Mouse (Mus musculus): ENCODE results near the gene Ntm. TPM values are rescaled to one million over a fixed set of nuclear protein-coding genes. Genes with fewer than 3 reads are reported as not detected.

Gene Ntm
- polyA plus RNA-seq, 1 experiment, result 5.4 TPM

- Histone ChIP-seq H3K4me1 (ENCODE audit: control insufficient read depth, insufficient read depth, low read length) (no peaks in the 10 kb centered on the region), H3K4me3 (ENCODE audit: control insufficient read depth, low read depth, low read length) (no peak overlapping the region), H3K27ac (ENCODE audit: control insufficient read depth, insufficient read depth, low read depth, low read length) (no peak overlapping the region), H3K27me3 (ENCODE audit: control insufficient read depth, insufficient read depth, low read length) (no peaks in the 10 kb centered on the region), H3K36me3 (ENCODE audit: control insufficient read depth, insufficient read depth, low read length) (no peaks in the 10 kb centered on the region)
- TF ChIP-seq POLR2A (IDR thresholded peaks at IDR 0.05; ENCODE audit: control insufficient read depth, low read depth, low read length) (no peak), CTCF (IDR thresholded peaks at IDR 0.05; ENCODE audit: control insufficient read depth, insufficient read depth, insufficient replicate concordance, low read depth, low read length) (no peak)
Observed at GRCm38 (mm10) chr9:29727540-29728432, 235.2 kb downstream of the Ntm start.

GRCm38 (mm10) chr9:29721461-29721860 lies 241.5 kb downstream of the Ntm start:
- Histone ChIP-seq H3K4me3 (ENCODE audit: control insufficient read depth, low read depth, low read length) (no peak overlapping the region), H3K27ac (ENCODE audit: control insufficient read depth, insufficient read depth, low read depth, low read length) (no peak overlapping the region), H3K27me3 (ENCODE audit: control insufficient read depth, insufficient read depth, low read length) (no peaks in the 10 kb centered on the region), H3K4me1 (ENCODE audit: control insufficient read depth, insufficient read depth, low read length) (no peaks in the 10 kb centered on the region), H3K36me3 (ENCODE audit: control insufficient read depth, insufficient read depth, low read length) (no peaks in the 10 kb centered on the region)
- no peak for TF ChIP-seq CTCF (IDR thresholded peaks at IDR 0.05; ENCODE audit: control insufficient read depth, insufficient read depth, insufficient replicate concordance, low read depth, low read length)
- no peak for TF ChIP-seq POLR2A (IDR thresholded peaks at IDR 0.05; ENCODE audit: control insufficient read depth, low read depth, low read length)

- H3K4me3 ChIP-seq (ENCODE audit: control insufficient read depth, low read depth, low read length), result no peak overlapping the region
- no peaks in the 10 kb centered on the region for H3K36me3 ChIP-seq (ENCODE audit: control insufficient read depth, insufficient read depth, low read length)
- H3K27ac ChIP-seq (ENCODE audit: control insufficient read depth, insufficient read depth, low read depth, low read length), result no peak overlapping the region
- TF ChIP-seq CTCF (IDR thresholded peaks at IDR 0.05; ENCODE audit: control insufficient read depth, insufficient read depth, insufficient replicate concordance, low read depth, low read length) (no peak), POLR2A (IDR thresholded peaks at IDR 0.05; ENCODE audit: control insufficient read depth, low read depth, low read length) (no peak)
- no peaks in the 10 kb centered on the region for H3K27me3 ChIP-seq (ENCODE audit: control insufficient read depth, insufficient read depth, low read length)
- H3K4me1 ChIP-seq (ENCODE audit: control insufficient read depth, insufficient read depth, low read length), result no peaks in the 10 kb centered on the region
Observed at GRCm38 (mm10) chr9:29716795-29717194, 246.1 kb downstream of the Ntm start.

GRCm38 (mm10) chr9:29698276-29698675 lies 264.7 kb downstream of the Ntm start:
- H3K4me1 ChIP-seq (ENCODE audit: control insufficient read depth, insufficient read depth, low read length), result no peaks in the 10 kb centered on the region
- H3K27me3 ChIP-seq (ENCODE audit: control insufficient read depth, insufficient read depth, low read length), result no peaks in the 10 kb centered on the region
- TF ChIP-seq POLR2A (IDR thresholded peaks at IDR 0.05; ENCODE audit: control insufficient read depth, low read depth, low read length) (no peak), CTCF (IDR thresholded peaks at IDR 0.05; ENCODE audit: control insufficient read depth, insufficient read depth, insufficient replicate concordance, low read depth, low read length) (no peak)
- H3K4me3 ChIP-seq (ENCODE audit: control insufficient read depth, low read depth, low read length), result no peak overlapping the region
- no peaks in the 10 kb centered on the region for H3K36me3 ChIP-seq (ENCODE audit: control insufficient read depth, insufficient read depth, low read length)
- H3K27ac ChIP-seq (ENCODE audit: control insufficient read depth, insufficient read depth, low read depth, low read length), result no peak overlapping the region

GRCm38 (mm10) chr9:29694151-29694550 lies 268.8 kb downstream of the Ntm start:
- no peak for TF ChIP-seq POLR2A (IDR thresholded peaks at IDR 0.05; ENCODE audit: control insufficient read depth, low read depth, low read length)
- TF ChIP-seq CTCF (IDR thresholded peaks at IDR 0.05; ENCODE audit: control insufficient read depth, insufficient read depth, insufficient replicate concordance, low read depth, low read length), result no peak
- H3K27ac ChIP-seq (ENCODE audit: control insufficient read depth, insufficient read depth, low read depth, low read length), result no peak overlapping the region
- H3K36me3 ChIP-seq (ENCODE audit: control insufficient read depth, insufficient read depth, low read length), result no peaks in the 10 kb centered on the region
- H3K27me3 ChIP-seq (ENCODE audit: control insufficient read depth, insufficient read depth, low read length), result no peaks in the 10 kb centered on the region
- no peaks in the 10 kb centered on the region for H3K4me1 ChIP-seq (ENCODE audit: control insufficient read depth, insufficient read depth, low read length)
- no peak overlapping the region for H3K4me3 ChIP-seq (ENCODE audit: control insufficient read depth, low read depth, low read length)

- H3K4me1 ChIP-seq (ENCODE audit: control insufficient read depth, insufficient read depth, low read length), result no peaks in the 10 kb centered on the region
- no peaks in the 10 kb centered on the region for H3K27me3 ChIP-seq (ENCODE audit: control insufficient read depth, insufficient read depth, low read length)
- no peak for TF ChIP-seq POLR2A (IDR thresholded peaks at IDR 0.05; ENCODE audit: control insufficient read depth, low read depth, low read length)
- TF ChIP-seq CTCF (IDR thresholded peaks at IDR 0.05; ENCODE audit: control insufficient read depth, insufficient read depth, insufficient replicate concordance, low read depth, low read length), result no peak
- no peak overlapping the region for H3K4me3 ChIP-seq (ENCODE audit: control insufficient read depth, low read depth, low read length)
- no peak overlapping the region for H3K27ac ChIP-seq (ENCODE audit: control insufficient read depth, insufficient read depth, low read depth, low read length)
- no peaks in the 10 kb centered on the region for H3K36me3 ChIP-seq (ENCODE audit: control insufficient read depth, insufficient read depth, low read length)
Observed at GRCm38 (mm10) chr9:29691186-29691855, 271.6 kb downstream of the Ntm start.

GRCm38 (mm10) chr9:29682224-29682623 lies 280.7 kb downstream of the Ntm start:
- Histone ChIP-seq H3K4me1 (ENCODE audit: control insufficient read depth, insufficient read depth, low read length) (no peaks in the 10 kb centered on the region), H3K27me3 (ENCODE audit: control insufficient read depth, insufficient read depth, low read length) (no peaks in the 10 kb centered on the region), H3K4me3 (ENCODE audit: control insufficient read depth, low read depth, low read length) (no peak overlapping the region), H3K27ac (ENCODE audit: control insufficient read depth, insufficient read depth, low read depth, low read length) (no peak overlapping the region), H3K36me3 (ENCODE audit: control insufficient read depth, insufficient read depth, low read length) (no peaks in the 10 kb centered on the region)
- TF ChIP-seq CTCF (IDR thresholded peaks at IDR 0.05; ENCODE audit: control insufficient read depth, insufficient read depth, insufficient replicate concordance, low read depth, low read length) (no peak), POLR2A (IDR thresholded peaks at IDR 0.05; ENCODE audit: control insufficient read depth, low read depth, low read length) (no peak)
